Mouse (Mus musculus) ES-E14 (cell line): ENCODE data around the gene Rims1. TPM values are rescaled to one million over a fixed set of nuclear protein-coding genes. Genes with fewer than 3 reads are reported as not detected.

Experiments
- DNase-seq: peaks from one replicate; pipeline ENCODE4 v3.0.0-alpha.2; 2013; ENCODE audit warnings: low read depth, low spot score
- H3K27ac ChIP-seq: 2 replicates; pipeline ENCODE4 v1.5.1; 2012; ENCODE audit warnings: low read depth, mild to moderate bottlenecking, low read length, moderate library complexity, mixed read lengths; ENCODE audit not compliant: poor library complexity, insufficient read depth, severe bottlenecking
- H3K36me3 ChIP-seq: 2 replicates; pipeline ENCODE4 v1.6.1; 2012; ENCODE audit warnings: mild to moderate bottlenecking, low read length, moderate library complexity, mixed read lengths; ENCODE audit not compliant: control insufficient read depth, poor library complexity, insufficient read depth, severe bottlenecking
- H3K4me1 ChIP-seq, 2 experiments: fragments of 150-350 bp in 1 of 2; sonication (generic) in 1 of 2; 2 replicates each; pipeline ENCODE4 v1.6.1; 2012; ENCODE audit warnings: low read length in 2 of 2, mild to moderate bottlenecking in 1 of 2, mixed read lengths in 1 of 2; ENCODE audit not compliant: control insufficient read depth in 2 of 2, insufficient read depth in 2 of 2, poor library complexity in 1 of 2
- H3K4me3 ChIP-seq, 2 experiments: fragments of 150-350 bp in 1 of 2; sonication (generic) in 1 of 2; 2 replicates each; pipeline ENCODE4 v1.5.1; 2012; ENCODE audit warnings: low read length in 2 of 2, low read depth in 1 of 2, mild to moderate bottlenecking in 1 of 2, mixed read lengths in 1 of 2; ENCODE audit not compliant: insufficient read depth in 1 of 2, poor library complexity in 1 of 2, severe bottlenecking in 1 of 2
- H3K9ac ChIP-seq: 2 replicates; pipeline ENCODE4 v1.6.1; 2012; ENCODE audit warnings: low read depth, mild to moderate bottlenecking, low read length, mixed read lengths; ENCODE audit not compliant: poor library complexity, insufficient read depth, severe bottlenecking
- H3K9me3 ChIP-seq: fragments of 150-350 bp; sonication (generic); 2 replicates; pipeline ENCODE4 v1.6.1; 2012; ENCODE audit warnings: low read depth, mild to moderate bottlenecking, low read length; ENCODE audit not compliant: control insufficient read depth, insufficient read depth
- CHD2 ChIP-seq: IDR thresholded peaks from 2 replicates; pipeline ENCODE4 v1.6.1; 2014; ENCODE audit warnings: mild to moderate bottlenecking, low read depth, low read length, inconsistent platforms
- HCFC1 ChIP-seq: IDR thresholded peaks from 2 replicates; pipeline ENCODE4 v1.6.1; 2012; ENCODE audit warnings: low read length, inconsistent platforms, borderline replicate concordance; ENCODE audit not compliant: insufficient read depth
- MAFK ChIP-seq: IDR thresholded peaks from 2 replicates; pipeline ENCODE4 v1.6.1; 2014; ENCODE audit warnings: mild to moderate bottlenecking, low read depth, low read length, inconsistent platforms; ENCODE audit not compliant: insufficient read depth
- ZC3H11A ChIP-seq: IDR thresholded peaks from 2 replicates; pipeline ENCODE4 v1.6.1; 2012; ENCODE audit warnings: low read depth, mild to moderate bottlenecking, inconsistent platforms, low read length, borderline replicate concordance
- ZNF384 ChIP-seq: IDR thresholded peaks from 2 replicates; pipeline ENCODE4 v1.6.1; 2012; ENCODE audit warnings: low read depth, low read length, inconsistent platforms
- in situ Hi-C, 2 experiments: fragments of 600-800 bp; cut with MboI; formaldehyde crosslinking; loops; one replicate each; pipeline ENCODE4 v1.15.1; 2025; ENCODE audit warnings: low sequenced_read_pairs in 2 of 2, inconsistent platforms in 1 of 2; ENCODE audit not compliant: unreplicated experiment in 2 of 2
- total RNA-seq: library from RNA; depleted of rRNA; stranded (reverse); fragments of 300-350 nt; gene quantifications from 2 replicates; pipeline ENCODE4 v1.2.3, GENCODE M21; 2012

Gene Rims1
- total RNA-seq, 1 experiment: 1.4 TPM

DNA sequence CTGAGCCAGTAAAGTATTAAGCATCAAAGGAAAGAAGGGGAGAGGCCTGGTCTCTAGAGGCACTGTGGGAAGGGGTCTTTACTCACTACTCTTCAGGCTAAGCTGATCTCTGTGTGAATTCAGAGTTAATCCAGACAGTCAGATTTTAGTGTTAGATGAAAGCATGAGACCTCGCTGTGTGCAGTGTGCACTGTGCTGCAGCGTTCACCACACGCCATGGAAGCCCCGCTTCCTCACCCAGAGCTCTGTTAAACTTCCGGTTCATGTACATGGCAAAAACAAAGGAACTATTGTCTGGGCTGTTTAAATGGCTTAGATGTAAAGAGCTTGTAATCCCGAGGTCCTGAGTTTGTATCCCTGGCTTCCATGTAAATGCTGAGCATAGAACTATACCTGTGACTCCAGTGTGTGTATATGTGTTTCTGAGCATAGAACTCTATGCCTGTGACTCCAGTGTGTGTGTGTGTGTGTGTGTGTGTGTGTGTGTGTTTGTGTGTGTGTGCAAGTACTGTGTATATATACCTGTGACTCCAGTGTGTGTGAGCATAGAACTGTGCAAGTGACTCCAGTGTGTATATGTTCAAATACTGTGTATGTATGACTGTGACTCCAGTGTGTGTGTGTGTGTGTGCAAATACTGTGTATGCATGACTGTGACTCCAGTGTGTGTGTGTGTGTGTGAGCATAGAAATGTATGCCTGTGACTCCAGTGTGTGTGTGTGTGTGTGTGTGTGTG, 484.7 kb downstream of the Rims1 start:
- H3K9ac ChIP-seq: no peak overlapping the region
- no peak for DNase-seq
- H3K9me3 ChIP-seq: no peaks in the 10 kb centered on the region
- TF ChIP-seq HCFC1 (no peak), ZC3H11A (no peak), MAFK (no peak), CHD2 (no peak), ZNF384 (no peak)
- in situ Hi-C loops: no loop called here
- H3K27ac ChIP-seq: no peak overlapping the region
- no peaks in the 10 kb centered on the region for H3K36me3 ChIP-seq
- no peak overlapping the region for H3K4me3 ChIP-seq
- H3K4me1 ChIP-seq: no peaks in the 10 kb centered on the region

DNA sequence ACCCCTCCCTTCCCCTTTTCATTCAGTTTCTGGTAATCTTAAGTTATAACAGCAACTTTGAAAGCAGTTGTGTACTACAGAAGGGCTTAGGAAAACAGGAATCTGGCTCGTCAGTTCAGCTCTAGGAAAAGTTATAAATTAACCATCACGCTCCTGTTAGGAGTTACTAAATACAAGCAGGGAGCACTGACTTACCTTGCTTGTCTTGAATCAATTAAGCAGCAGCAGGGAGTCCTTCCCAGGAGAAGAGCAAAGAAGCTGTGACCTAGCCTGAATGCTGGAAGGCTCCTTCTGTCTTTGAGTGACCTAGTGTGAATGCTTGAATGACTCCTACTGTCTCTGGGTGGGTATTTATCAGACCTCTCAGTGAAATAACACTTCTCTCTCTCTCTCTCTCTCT, 490.3 kb downstream of the Rims1 start:
- Histone ChIP-seq H3K36me3 (no peaks in the 10 kb centered on the region), H3K9me3 (no peaks in the 10 kb centered on the region), H3K27ac (no peak overlapping the region), H3K4me3 (no peak overlapping the region), H3K9ac (no peak overlapping the region), H3K4me1 (no peaks in the 10 kb centered on the region)
- no peak for DNase-seq
- in situ Hi-C loops: no loop called here
- TF ChIP-seq ZC3H11A (no peak), ZNF384 (no peak), HCFC1 (no peak), CHD2 (no peak), MAFK (no peak)

DNA sequence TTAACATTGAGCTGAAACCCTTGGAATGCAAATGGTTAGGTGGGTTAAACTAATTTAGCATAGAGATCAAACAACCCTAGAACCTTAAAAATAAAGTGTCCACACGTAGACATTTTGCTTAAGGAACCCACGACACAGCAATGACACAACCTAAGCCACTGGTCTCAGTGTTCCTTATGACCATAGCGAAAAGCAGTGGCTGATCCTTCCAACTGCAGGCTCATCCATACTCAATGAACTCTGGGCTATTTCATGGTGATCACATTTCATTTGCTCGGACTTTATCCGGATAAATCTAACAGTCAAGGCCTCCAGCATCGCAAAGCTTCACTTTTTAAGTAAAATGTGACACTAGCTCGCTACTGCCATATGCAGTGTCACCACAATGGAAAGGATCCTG, 494.3 kb downstream of the Rims1 start:
- H3K9ac ChIP-seq: no peak overlapping the region
- H3K4me1 ChIP-seq: no peaks in the 10 kb centered on the region
- H3K9me3 ChIP-seq: no peaks in the 10 kb centered on the region
- in situ Hi-C loops: no loop called here
- no peak for TF ChIP-seq ZNF384
- TF ChIP-seq CHD2: no peak
- TF ChIP-seq MAFK: no peak
- TF ChIP-seq ZC3H11A: no peak
- no peak for TF ChIP-seq HCFC1
- H3K27ac ChIP-seq: no peak overlapping the region
- no peaks in the 10 kb centered on the region for H3K36me3 ChIP-seq
- DNase-seq: no peak
- H3K4me3 ChIP-seq: no peak overlapping the region

DNA sequence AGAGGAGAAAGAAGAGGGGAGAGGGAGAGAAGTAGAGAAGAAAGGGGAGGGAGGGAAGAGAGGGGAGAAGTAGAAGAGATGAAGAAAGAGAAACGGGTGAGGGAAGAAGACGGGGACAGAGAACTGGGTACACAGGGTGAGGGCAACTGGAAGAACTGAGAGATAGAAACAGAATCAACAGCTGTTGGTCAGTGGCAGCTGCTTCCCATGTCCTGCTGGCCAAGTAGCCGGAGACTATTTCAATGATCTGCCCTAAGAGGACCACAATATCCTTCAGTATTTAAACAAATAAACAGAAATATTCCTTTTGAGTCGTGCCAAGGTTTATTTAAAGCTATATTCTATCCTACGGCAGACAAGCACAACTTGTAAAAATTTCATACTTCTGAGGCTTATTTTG, 499.3 kb downstream of the Rims1 start:
- in situ Hi-C loops: no loop called here
- Histone ChIP-seq H3K4me1 (no peaks in the 10 kb centered on the region), H3K9ac (no peak overlapping the region), H3K4me3 (no peak overlapping the region), H3K36me3 (no peaks in the 10 kb centered on the region), H3K9me3 (no peaks in the 10 kb centered on the region), H3K27ac (no peak overlapping the region)
- TF ChIP-seq MAFK (no peak), HCFC1 (no peak), CHD2 (no peak)
- DNase-seq: no peak

DNA sequence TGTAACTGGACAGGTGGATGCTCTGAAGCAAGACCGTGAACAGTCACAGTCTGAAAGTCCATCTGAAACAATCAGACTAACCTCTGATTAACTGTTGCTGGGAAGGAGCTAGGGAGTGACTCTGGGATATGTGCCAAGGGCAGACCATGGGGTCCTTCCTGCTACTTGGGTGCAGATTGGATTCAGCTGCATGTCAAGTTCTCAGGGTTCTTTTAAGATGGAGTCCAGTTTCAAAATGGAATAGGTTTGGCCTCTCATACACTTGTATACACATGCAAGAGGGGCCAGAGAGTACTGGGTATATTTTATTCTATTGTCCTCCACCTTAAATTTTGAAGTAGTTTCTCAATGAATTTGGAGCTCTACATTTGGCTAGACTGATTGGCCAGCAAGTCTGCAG, 499.9 kb downstream of the Rims1 start:
- Histone ChIP-seq H3K4me1 (no peaks in the 10 kb centered on the region), H3K36me3 (no peaks in the 10 kb centered on the region), H3K9ac (no peak overlapping the region), H3K27ac (no peak overlapping the region), H3K4me3 (no peak overlapping the region), H3K9me3 (no peaks in the 10 kb centered on the region)
- TF ChIP-seq MAFK (no peak), HCFC1 (no peak), CHD2 (no peak), ZNF384 (no peak), ZC3H11A (no peak)
- DNase-seq: no peak
- in situ Hi-C loops: no loop called here
